Mouse (Mus musculus) urinary bladder, adult 18-20 months (tissue): ENCODE data around the gene Fmc1.
"Not testable (repeated sequence)": the region's sequence is repeated elsewhere in the genome, so short reads cannot be mapped to it uniquely, and the experiment has no call there.

Experiments
- DNase-seq, 2 experiments: peaks; one replicate each; pipeline ENCODE4 v3.0.0; 2022; ENCODE audit warnings: low spot score in 2 of 2, mixed read lengths in 2 of 2

Fmc1 gene

GRCm38 (mm10) chr6:38533428-38534405, at the start of gene Fmc1:
TSS of gene Fmc1 (plus strand) at chr6:38533502.
- peak; percentile 88 to 98 for DNase-seq

GRCm38 (mm10) chr6:38492550-38492949, 40.8 kb upstream of the Fmc1 start:
- DNase-seq = peak in 1 of 2 experiments; percentile 12

DNA sequence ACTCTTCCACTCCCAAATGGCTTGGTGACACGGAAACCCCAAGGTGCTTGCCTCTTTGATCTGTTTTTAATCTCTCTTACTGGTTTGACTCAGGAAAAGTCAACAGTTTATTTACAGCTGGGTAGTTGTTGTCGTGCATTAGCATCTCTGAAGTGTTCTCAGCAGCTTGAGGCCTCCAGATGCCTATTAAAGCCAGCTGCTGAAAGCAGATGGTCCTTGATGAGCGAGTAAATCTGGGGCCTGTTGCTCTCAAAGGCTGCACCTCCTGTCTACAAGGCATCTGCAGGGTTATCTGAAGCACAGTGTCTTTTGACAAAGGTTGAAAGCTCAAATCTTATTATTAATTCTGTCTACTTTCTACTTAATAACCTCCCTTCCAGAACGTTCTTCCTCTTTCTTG, 37.7 kb upstream of the Fmc1 start:
- DNase-seq = no peak

GRCm38 (mm10) chr6:38512096-38512495, 21.2 kb upstream of the Fmc1 start:
- no peak for DNase-seq

GRCm38 (mm10) chr6:38512830-38513229, 20.5 kb upstream of the Fmc1 start:
- no peak for DNase-seq

DNA sequence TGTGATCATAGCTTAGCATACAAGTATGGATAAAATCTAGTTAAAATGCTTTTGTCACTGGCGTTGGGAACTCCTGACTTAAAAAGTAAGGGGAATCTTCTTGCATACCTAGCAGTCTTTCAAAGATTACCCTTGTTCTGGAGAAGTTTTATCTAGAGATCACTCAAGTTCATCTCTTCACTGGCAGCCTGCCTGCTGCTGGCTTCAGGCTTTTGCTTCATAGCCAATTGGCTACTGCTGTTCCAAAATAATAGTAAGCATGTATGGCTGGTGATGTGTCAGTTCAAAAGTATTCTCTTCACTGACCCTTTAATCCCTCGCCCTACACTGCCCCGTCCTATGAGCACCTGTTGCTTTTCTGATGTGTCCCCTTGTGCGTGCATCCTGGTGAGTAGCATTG, 18.1 kb upstream of the Fmc1 start:
- DNase-seq = no peak

GRCm38 (mm10) chr6:38523851-38524250, 9.5 kb upstream of the Fmc1 start:
- peak in 1 of 2 experiments; percentile 48 for DNase-seq

DNA sequence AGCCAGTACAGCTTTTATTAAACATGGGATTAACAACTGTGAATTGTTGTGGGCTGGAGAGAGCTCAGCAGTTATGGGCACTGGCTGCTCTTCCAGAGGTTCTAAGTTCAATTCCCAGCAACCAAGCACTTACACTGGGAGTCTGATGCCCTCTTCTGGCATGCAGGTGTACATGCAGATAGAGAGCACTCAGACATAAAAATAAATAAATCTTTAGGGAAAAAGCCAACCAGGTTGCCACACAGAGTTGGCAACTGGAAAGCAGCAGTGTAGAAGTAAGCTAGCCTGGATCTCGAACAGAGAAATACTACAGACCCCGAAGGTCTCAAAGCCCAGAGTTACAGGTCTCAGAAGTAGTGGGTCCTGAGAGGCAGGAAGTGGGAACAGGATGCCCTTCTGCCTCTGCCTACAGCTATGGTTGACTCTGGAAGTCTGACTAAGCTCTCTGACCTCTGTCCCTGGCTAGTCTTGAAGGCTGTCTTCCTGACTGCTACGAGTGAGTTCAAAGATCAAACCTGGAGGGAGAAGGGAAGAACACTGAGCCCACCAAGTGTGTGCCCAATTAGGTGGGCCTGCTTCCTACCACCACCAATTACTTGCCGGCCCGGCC, 2.0 kb upstream of the Fmc1 start:
- no peak for DNase-seq

DNA sequence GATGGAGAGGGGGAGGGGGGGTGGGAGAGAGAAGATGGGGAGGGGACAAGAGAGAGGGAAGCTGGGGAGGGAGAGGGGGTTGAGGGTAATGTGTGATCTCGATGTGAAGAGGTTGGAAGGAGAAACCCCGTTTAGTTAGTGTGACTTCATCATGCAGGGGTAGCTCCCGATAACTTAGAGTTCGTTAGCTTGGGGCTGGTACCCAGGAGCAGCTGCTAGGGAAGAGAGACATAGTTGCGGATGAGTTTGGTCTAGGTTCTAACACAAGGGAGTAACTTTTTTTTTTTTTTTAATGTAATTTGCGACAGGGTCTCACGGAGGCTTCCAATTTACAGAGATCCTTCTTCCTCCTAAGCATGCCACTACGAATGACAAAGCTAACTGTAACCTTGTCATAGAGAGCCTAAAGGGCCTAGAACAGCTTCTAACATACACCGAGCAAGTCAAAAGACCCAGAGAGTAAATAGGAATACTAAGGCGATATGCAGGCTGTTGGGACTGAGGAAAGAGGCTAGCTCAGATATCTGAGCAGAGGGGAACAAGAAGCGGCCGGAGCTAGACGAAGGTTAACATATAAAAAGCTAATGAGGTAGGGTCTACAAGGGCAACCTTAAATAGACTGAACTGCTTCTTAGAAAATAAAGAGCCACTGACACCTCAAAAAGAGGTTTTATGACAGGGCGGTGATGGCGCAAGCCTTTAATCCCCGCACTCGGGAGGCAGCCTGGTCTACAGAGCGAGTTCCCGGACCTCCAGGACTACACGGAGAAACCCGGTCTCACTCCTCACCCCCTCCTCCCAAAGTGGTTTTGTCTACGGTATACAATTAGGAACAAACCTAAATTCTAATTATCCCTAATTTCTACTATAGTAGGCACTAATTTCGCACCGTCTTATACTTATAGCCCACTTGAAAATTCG, 542 bp upstream of the Fmc1 start:
- peak; percentile 34 to 42 for DNase-seq

GRCm38 (mm10) chr6:38534640-38535365, 1.5 kb downstream of the Fmc1 start:
- peak; percentile 96 to 99 for DNase-seq

GRCm38 (mm10) chr6:38535366-38535690, 2.0 kb downstream of the Fmc1 start:
- DNase-seq = no peak

DNA sequence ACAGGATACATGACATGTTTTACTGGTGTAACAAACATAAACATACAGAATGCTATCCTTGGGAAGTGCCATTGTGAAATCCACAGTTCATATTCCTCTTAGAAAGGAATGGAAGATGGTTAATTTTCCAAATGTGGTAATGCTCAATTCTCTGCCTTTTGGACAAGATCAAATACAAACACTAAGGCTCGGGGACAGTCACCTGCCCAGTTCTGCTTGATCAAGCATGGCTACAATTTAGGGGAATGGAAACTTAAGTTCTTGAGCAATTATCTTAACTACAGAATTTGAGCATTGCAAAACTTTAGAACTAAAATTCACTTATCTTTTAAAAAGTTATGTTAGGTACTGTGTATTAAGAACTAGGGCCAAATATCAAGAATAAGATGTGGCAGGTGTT, 2.5 kb downstream of the Fmc1 start:
- DNase-seq = no peak

DNA sequence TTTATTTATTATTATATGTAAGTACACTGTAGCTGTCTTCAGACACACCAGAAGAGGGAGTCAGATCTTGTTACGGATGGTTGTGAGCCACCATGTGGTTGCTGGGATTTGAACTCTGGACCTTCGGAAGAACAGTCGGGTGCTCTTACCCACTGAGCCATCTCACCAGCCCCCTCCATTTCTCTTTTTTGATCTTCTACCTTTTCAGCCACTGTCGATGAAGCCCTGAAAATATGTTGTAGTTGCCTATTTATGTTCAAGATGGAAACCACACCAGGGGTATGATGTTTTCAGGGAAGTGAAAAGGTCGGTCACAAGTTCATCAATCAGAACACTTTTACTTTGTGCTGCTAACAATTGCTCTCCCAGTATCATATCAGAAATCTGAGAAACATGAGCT, 10.8 kb downstream of the Fmc1 start:
- not testable (repeated sequence) for DNase-seq

- DNase-seq = not testable (repeated sequence)
Observed at GRCm38 (mm10) chr6:38547005-38547404, 13.7 kb downstream of the Fmc1 start.

- DNase-seq = no peak
Observed at GRCm38 (mm10) chr6:38547707-38548106, 14.4 kb downstream of the Fmc1 start.

DNA sequence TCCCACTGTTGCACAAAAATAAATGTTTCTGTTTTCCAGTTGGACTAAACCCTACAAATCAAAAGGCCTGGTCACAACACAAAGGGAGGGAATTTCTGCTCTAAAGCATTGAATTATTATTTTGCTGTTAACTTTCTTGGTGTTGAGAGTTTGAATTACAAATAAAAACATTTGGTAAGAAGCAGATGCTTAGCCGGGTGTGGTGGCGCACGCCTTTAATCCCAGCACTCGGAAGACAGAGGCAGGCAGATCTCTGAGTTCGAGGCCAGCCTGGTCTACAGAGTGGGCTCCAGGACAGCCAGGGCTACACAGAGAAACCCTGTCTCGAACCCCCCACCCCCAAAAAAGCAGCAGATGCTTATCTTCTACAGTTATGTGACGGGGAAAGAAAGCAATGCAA, 15.3 kb downstream of the Fmc1 start:
- DNase-seq = not testable (repeated sequence)

GRCm38 (mm10) chr6:38549840-38550239, 16.5 kb downstream of the Fmc1 start:
- DNase-seq = not testable (repeated sequence)

DNA sequence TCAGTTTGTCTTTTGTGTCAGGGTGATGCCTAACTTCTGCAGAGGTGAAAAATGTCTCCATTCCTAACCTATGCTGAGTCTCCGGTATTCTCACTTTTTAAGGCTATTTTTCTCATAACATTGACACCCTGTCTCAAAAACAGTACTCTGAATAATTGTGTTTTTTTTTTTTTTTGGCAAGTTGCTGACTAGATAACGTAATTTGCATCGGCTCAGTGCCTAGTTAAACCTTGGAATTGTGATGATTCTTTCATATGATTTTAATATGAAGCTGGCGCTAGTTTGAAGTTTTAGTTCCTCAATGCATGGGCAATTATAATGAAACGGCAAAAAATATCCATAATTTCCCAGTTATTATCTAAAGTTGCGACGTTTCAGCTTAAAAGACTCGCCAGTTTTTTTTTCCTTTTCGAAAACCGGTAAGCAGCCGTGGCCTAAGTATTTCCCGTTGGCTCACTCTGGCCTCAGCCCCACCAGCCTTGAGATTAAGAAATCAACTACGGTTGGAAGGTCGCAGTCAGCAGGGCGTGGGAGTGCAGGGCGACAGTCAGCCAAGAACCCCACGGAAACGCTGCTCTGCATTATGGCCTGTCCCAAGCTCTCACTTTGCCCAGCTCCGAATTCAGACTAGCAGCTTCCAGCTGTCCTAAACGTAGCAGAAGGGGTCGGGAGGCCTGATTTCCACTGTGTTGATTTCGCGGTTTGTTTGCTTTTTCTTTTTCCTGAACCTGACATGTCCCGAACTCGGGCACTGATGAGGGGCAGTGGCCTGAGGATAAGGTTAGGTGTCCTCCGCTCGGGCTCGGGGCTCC, 17.2 kb downstream of the Fmc1 start:
- peak in 1 of 2 experiments; percentile 75 for DNase-seq

DNA sequence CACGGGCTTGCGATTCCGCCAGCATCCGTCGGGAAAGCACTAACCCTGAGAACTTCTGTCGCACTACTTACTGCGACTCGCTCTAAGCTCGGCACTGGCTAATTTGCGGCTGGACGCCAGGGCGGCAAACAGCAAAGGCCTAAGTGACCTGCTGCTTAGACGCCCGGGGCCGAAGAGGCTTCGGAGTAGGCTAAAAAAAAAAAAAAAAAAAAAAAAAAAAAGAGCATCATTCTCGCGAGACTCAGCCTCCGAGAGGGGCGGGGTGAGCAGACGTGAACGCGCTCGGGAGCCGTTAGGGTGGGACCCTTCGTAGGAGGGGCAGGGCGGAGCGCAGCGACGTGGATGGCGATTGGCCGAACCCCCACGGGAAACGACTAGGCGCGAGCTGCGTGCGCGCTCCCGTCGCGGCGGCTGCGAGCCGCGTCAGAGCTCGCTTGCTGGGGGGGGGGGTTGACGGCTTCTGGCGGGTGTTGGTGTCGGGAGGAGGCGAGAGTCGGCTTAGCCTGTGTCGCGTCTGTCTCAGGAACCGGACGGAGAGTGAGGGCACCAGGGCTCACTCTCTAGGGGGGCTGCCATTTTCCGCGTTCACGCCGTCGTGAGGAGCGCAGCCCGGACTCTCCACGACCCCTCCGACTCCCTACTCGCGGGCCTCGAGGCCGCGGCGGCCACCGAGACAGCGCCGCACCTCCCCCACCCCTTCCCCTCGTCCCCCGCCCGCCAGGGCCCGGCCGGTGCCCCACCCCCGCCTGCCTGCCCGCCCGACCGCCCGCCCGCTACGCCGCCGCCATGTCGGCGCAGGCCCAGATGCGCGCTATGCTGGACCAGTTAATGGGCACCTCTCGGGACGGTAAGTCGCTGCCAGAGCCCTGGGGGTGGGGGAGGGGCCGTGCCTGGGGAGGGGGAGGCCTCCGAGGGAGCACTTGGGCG, 18.0 kb downstream of the Fmc1 start, which contains the start of gene Luc7l2:
Gene Luc7l2 (plus strand): TSS at position 273 of the 927 bp plus-strand sequence.
- peak; percentile 88 to 94 for DNase-seq
